Mouse (Mus musculus) E14TG2a.4 (cell line): ENCODE measurements at regions not wholly inside any gene's neighbourhood (a gene's known extent, or its start where the extent isn't known, plus 50 kb on each side); places are given as distances from the start of the nearest gene placed in this dataset.
"Not testable (repeated sequence)": the region's sequence is repeated elsewhere in the genome, so short reads cannot be mapped to it uniquely, and the experiment has no call there.

Source experiments
- H3K27me3 ChIP-seq: 2 replicates; pipeline ENCODE4 v1.6.1; 2014; ENCODE audit warnings: low read length, control low read depth; ENCODE audit not compliant: insufficient read depth
- H3K36me3 ChIP-seq: 2 replicates; pipeline ENCODE4 v1.6.1; 2014; ENCODE audit warnings: low read length, control low read depth; ENCODE audit not compliant: insufficient read depth
- H3K4me1 ChIP-seq: replicated peaks from 2 replicates; pipeline ENCODE4 v1.6.1; 2014; ENCODE audit warnings: low read depth, low read length, control low read depth
- H3K4me3 ChIP-seq: replicated peaks from 2 replicates; pipeline ENCODE4 v1.5.1; 2014; ENCODE audit warnings: mild to moderate bottlenecking, low read length
- H3K9me3 ChIP-seq: 2 replicates; pipeline ENCODE4 v1.6.1; 2014; ENCODE audit warnings: low read length, control low read depth
- CTCF ChIP-seq: conservative IDR thresholded peaks from 2 replicates; pipeline ENCODE4 v1.5.1; 2014; ENCODE audit warnings: low read length
- NANOG ChIP-seq: IDR thresholded peaks from 2 replicates; pipeline ENCODE4 v1.6.1; 2014; ENCODE audit warnings: borderline replicate concordance, low read length, mixed read lengths
- POU5F1 ChIP-seq: IDR thresholded peaks from 2 replicates; pipeline ENCODE4 v1.6.1; 2014; ENCODE audit warnings: low read length, borderline replicate concordance

GRCm38 (mm10) chr9:4234796-4235195 lies 74.5 kb downstream of the Aasdhppt start:
- Histone ChIP-seq H3K4me3 (0 out of 2 replicates have a peak overlapping the region, but pooled peaks have one; percentile 13), H3K4me1 (peaks cover 5% of the 10 kb centered on the region), H3K36me3 (no peaks in the 10 kb centered on the region), H3K27me3 (no peaks in the 10 kb centered on the region), H3K9me3 (no peaks in the 10 kb centered on the region)
- TF ChIP-seq CTCF (no peak), NANOG (no peak), POU5F1 (no peak)

DNA sequence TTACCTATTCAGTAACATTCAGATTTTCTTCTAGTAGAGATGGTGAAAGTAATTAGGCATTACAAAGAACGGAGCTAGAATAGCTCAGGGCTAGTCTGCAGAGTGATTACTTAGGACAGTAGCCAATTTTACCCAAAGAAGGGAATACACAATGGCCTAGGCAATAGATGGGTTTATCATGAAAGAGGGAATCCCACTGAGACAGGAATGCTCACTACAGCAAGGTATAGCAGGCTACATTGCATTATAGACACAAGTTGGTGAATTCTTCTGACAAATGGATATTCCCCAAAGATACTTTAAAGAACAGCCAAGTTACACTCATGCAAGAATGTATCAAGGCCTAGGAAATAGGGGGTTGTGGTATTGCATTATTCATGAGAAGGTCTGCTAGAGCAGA lies 94.7 kb downstream of the Aasdhppt start:
- not testable (repeated sequence) for H3K36me3 ChIP-seq, H3K4me1 ChIP-seq, H3K27me3 ChIP-seq

GRCm38 (mm10) chr9:4209987-4210476 lies 99.2 kb downstream of the Aasdhppt start:
- TF ChIP-seq CTCF = peak; percentile 14; the same call in 1 of the 2 replicates
- no peak for TF ChIP-seq POU5F1
- no peak for TF ChIP-seq NANOG
- Histone ChIP-seq H3K9me3 (peaks cover 75% of the 10 kb centered on the region), H3K4me1 (peaks cover 4% of the 10 kb centered on the region; the same call in 1 of the 2 replicates), H3K4me3 (no peak overlapping the region), H3K36me3 (peaks cover 9% of the 10 kb centered on the region), H3K27me3 (no peaks in the 10 kb centered on the region)

More for the DNA sequence above, 94.7 kb downstream of the Aasdhppt start:
- H3K9me3 ChIP-seq = peaks cover 77% of the 10 kb centered on the region
- H3K4me3 ChIP-seq = not testable (repeated sequence)

DNA sequence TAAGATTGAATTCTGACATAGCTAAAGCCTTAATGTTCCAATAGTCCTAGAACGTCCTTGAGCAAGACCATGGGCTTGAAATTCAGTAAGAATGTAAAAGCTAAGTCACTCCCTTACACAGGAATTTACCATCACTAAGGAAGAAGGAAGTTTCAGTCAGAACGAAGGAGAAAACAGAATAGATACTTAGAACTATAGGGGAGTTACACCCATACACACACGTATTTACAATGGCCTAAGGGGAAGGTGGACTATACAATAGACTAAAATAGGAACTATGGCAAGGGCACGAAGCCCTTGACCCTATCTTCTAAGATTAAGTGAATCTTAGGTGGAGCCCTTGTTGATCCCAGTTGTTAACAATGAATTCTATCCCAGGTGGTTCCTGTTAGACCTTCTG lies 116.5 kb downstream of the Aasdhppt start:
- H3K36me3 ChIP-seq, H3K27me3 ChIP-seq, H3K4me3 ChIP-seq: not testable (repeated sequence)
- Histone ChIP-seq H3K4me1 (peaks cover 29% of the 10 kb centered on the region), H3K9me3 (peaks cover 15% of the 10 kb centered on the region)

DNA sequence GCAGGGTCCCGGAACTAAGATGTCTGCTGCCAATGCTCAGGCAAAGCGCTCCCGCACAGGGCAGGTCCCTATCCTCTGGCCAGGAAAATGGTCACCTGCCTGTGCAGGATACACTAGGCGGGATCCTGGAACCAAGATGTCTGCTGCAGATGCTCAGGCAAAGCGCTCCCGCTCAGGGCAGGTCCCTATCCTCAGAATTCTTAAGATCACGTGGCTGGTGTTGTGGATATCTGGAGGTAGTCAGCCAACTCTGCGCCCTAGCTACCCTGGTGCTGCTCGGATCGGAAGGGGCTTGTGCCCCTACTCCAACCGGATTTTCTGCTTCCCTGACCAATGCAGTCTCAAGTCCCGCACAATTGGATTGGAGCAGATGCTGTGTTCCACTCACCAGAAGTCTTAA lies 153.3 kb downstream of the Aasdhppt start:
- H3K4me1 ChIP-seq, H3K27me3 ChIP-seq, H3K9me3 ChIP-seq, H3K36me3 ChIP-seq: not testable (repeated sequence)
- peak overlapping the region; percentile 66 for H3K4me3 ChIP-seq

- H3K36me3 ChIP-seq, H3K4me1 ChIP-seq, H3K4me3 ChIP-seq, H3K27me3 ChIP-seq: not testable (repeated sequence)
- peaks cover 26% of the 10 kb centered on the region for H3K9me3 ChIP-seq
These were observed 170.4 kb downstream of the Aasdhppt start for GRCm38 (mm10) chr9:4138829-4139228.

GRCm38 (mm10) chr9:4092518-4092917 lies 216.8 kb downstream of the Aasdhppt start:
- TF ChIP-seq POU5F1 (no peak), NANOG (no peak), CTCF (no peak)
- Histone ChIP-seq H3K36me3 (no peaks in the 10 kb centered on the region), H3K4me1 (0 out of 2 replicates have a peak, but pooled peaks cover 4% of the 10 kb centered on the region), H3K4me3 (no peak overlapping the region), H3K9me3 (no peaks in the 10 kb centered on the region), H3K27me3 (no peaks in the 10 kb centered on the region)

- H3K27me3 ChIP-seq, H3K4me3 ChIP-seq, H3K4me1 ChIP-seq, H3K36me3 ChIP-seq: not testable (repeated sequence)
- H3K9me3 ChIP-seq = peaks cover 55% of the 10 kb centered on the region
These were observed 226.6 kb downstream of the Aasdhppt start for GRCm38 (mm10) chr9:4082668-4083067.

GRCm38 (mm10) chr9:4061037-4061436 lies 248.2 kb downstream of the Aasdhppt start:
- H3K9me3 ChIP-seq = no peaks in the 10 kb centered on the region
- H3K27me3 ChIP-seq = no peaks in the 10 kb centered on the region
- no peaks in the 10 kb centered on the region for H3K36me3 ChIP-seq
- TF ChIP-seq NANOG (no peak), CTCF (no peak), POU5F1 (no peak)
- H3K4me1 ChIP-seq = no peaks in the 10 kb centered on the region
- H3K4me3 ChIP-seq = no peak overlapping the region

DNA sequence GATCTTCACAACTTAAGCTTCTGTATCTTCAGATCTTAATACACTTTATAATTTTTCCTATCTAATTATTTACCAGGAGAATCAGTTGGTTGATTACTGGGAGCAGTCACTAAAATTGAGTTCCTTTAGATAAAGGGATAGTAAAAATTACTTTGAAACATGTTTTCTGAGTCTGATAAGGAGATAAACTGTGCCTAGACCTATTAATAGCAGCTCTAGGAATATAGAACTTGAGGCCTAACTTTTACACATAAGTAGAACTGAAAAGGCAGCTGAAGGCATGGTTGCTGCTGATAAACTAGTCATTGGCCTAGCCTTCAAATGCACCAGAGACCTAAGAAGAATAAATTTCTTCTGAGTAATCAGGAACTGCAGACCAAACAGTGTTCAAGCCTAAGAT lies 260.5 kb downstream of the Aasdhppt start:
- Histone ChIP-seq H3K9me3 (peaks cover 17% of the 10 kb centered on the region), H3K4me3 (no peak overlapping the region), H3K4me1 (peaks cover 32% of the 10 kb centered on the region), H3K27me3 (no peaks in the 10 kb centered on the region), H3K36me3 (no peaks in the 10 kb centered on the region)
- TF ChIP-seq NANOG (no peak), CTCF (no peak), POU5F1 (no peak)
